Mouse (Mus musculus) cerebellum, adult 9-11 months (tissue): ENCODE data around the gene Pfkfb3.

Experiments
- DNase-seq: peaks from one replicate; pipeline ENCODE4 v3.0.0; 2022

Pfkfb3 gene

GRCm38 (mm10) chr2:11427596-11427995 is 126.3 kb downstream of the Pfkfb3 start:
- no peak for DNase-seq

- DNase-seq = no peak
These were observed 127.5 kb downstream of the Pfkfb3 start for GRCm38 (mm10) chr2:11426379-11426778.

- DNase-seq = no peak
These were observed 128.3 kb downstream of the Pfkfb3 start for GRCm38 (mm10) chr2:11425421-11426131.

GRCm38 (mm10) chr2:11424252-11424651 is 129.6 kb downstream of the Pfkfb3 start:
- no peak for DNase-seq

- DNase-seq = no peak
These were observed 130.5 kb downstream of the Pfkfb3 start for GRCm38 (mm10) chr2:11423421-11423820.

GRCm38 (mm10) chr2:11422384-11422783 is 131.5 kb downstream of the Pfkfb3 start:
- DNase-seq = no peak
